Mouse (Mus musculus): ENCODE results near the gene Wdfy2.

DNA sequence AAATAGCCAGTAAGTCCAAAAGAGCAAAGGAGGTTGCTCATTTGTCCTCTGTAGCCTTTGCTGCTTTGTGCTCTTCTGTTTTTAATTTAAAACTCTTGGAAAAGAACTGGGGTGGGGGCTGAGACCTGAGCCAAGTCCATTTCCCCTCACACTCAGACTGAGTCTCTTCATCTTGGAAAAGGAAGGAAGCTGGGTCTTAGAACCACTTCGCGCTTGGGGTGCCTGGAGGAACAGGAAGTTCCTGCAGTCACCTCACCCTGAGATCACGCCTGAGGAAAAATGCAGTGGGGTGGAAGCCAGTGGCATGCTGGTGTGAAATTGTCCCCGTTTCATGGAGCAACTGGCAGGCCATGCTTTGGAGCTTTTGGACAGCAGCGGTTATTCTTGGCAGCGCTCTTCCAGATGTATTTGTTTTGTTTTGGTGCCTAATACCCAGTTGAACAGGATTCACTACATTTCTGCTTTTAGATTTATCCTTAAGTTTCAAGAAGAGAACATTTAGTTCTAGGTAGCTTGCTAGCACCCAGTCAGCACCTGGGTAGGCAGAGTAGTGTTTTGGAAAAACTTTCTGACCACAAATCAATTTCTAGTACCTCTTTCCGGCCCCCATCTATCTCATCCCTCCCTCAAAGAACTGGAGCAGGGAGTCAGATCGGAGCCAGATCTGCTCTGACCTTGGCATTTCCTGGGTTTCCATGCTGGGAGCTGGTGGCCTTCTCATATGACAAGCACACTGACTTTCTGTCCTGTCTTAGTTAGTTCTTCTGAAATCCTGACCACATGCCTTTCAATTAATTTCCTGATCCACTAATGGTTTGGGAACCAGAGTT lies 7.7 kb downstream of the Wdfy2 start:
- TF ChIP-seq CTCF (IDR thresholded peaks at IDR 0.05; ENCODE audit: extremely low read depth, insufficient read depth, low read length): no peak
- TF ChIP-seq POLR2A (IDR thresholded peaks at IDR 0.05; ENCODE audit: extremely low read depth, insufficient read depth, low read length): no peak

All from cortical plate, adult 2 months (tissue).